Mouse (Mus musculus) left cerebral cortex, postnatal 14 days (tissue): ENCODE measurements around the gene Ppp1r3c. TPM values are rescaled to one million over a fixed set of nuclear protein-coding genes. Genes with fewer than 3 reads are reported as not detected.
A peak's percentile ranks its signal among the peaks of the same experiment; 100 is the strongest.

Source experiments
- DNase-seq, 2 experiments: peaks; one replicate each; pipeline ENCODE4 v3.0.0; 2021 to 2022; ENCODE audit warnings: low spot score in 2 of 2, mixed read lengths in 1 of 2
- intact Hi-C: fragments of 180-260 bp; cut with DNase I; formaldehyde crosslinking; loops from one replicate; pipeline ENCODE4 v1.15.1; 2025
- total RNA-seq, 2 experiments: library from RNA; stranded (reverse); gene quantifications; 2 replicates each; pipeline ENCODE4 v1.2.3; 2021

Ppp1r3c gene
- total RNA-seq, 2 experiments from 2014 or later, result 31.0 to 35.7 TPM

DNA sequence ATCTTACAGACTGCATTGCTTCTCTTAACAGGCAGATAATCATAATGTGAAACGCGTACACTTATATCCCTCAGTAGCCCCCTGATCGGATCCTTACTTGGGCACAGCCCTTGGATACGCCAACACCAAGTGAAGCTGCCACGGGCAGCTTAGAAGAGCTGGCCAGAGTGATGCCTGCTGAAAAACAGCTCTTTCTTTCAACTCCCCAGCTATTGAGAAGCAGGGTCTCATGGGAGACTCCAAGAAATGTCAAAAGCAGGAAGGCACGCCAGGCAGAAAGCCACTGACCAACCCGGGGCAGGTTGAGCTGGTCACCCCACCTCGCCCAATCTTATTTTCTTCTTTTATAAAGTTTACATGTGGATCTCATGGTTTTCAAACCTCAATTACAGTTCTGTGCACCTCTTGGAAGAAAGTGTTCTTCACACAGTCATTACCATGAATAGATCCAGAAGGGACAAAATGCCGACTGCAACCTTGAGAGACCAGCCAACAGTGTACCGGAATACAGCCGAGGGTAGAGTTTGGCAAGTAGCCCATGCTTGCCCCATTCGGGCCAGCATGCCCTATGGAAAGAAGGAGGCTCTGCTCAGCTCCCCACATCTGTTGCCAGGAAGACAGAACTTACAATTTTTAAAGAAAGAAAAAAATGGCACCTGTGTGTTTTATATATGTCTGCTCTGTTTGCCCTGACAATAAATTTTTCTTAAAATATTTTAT is 7.6 kb downstream of the Ppp1r3c start:
- DNase-seq, result no peak
- intact Hi-C loops, result no loop called here

DNA sequence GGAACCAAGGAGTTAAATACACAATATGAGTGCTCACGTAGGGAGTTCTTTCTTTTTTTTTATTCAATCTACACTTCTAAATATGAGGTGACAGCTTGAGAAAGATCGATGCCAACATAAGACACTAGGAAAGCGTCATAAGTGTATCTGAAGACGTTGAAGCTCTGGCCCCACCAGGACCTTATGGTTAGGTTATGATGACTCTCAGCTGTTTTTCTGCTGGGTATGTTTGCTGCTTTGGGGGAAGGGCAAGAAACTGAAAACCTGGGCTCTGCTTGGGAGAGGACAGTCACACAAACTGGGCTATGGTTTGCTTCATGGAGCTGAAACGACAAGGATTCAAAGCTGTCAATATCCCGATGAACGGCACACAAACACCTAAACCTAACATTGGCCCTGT is 11.5 kb downstream of the Ppp1r3c start:
- intact Hi-C loops, result no loop called here
- DNase-seq, result no peak

DNA sequence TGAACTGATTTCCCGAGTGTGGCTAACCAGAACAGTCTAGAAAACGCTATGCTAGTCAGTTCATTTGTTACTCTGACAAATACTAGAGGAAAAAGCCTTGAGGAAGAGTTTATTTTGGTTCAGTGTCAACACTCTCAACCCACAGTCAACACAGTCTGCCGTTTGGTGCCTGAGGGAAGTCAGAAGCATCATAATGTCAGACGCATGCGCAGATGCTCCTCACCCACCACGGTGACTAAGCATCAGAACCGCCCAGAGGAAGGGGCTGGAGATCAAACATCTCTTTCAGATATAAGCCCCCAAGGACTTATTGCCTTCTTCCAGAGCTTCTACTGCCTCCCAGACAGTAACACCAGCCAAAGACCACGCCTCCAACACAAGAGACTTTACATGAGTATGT is 15.3 kb downstream of the Ppp1r3c start:
- intact Hi-C loops, result no loop called here
- no peak for DNase-seq

DNA sequence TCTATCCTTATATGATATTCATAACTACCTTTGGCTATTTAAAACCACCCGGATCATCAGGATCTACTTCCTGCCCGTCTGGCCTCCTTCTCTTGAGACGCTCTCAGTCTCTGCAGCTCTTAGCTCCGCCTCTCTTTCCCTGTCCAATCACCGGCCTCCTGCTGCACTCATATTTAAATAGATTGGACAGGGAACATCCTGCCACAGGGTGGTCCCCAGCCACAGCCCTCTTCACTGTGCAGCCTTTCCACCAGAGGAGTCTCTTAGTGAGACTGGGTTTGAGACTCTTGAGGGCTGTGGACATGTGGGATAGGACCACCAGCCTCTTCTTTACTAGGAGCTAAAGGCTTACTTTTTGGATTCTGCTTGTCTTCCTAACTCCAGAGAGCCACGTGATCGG is 20.2 kb downstream of the Ppp1r3c start:
- no peak for DNase-seq
- intact Hi-C loops, result no loop called here

- no peak for DNase-seq
- intact Hi-C loops, result no loop called here
These were observed 20.9 kb downstream of the Ppp1r3c start for GRCm38 (mm10) chr19:36715591-36715990.

- intact Hi-C loops, result no loop called here
- no peak for DNase-seq
These were observed 22.0 kb downstream of the Ppp1r3c start for GRCm38 (mm10) chr19:36714492-36714891.

GRCm38 (mm10) chr19:36713092-36713491 is 23.4 kb downstream of the Ppp1r3c start:
- DNase-seq, result no peak
- intact Hi-C loops, result no loop called here

GRCm38 (mm10) chr19:36706195-36706594 is 30.3 kb downstream of the Ppp1r3c start:
- no peak for DNase-seq
- intact Hi-C loops, result no loop called here

GRCm38 (mm10) chr19:36705286-36706146 is 30.9 kb downstream of the Ppp1r3c start:
- intact Hi-C loops, result no loop called here
- peak in 1 of 2 experiments; percentile 58 for DNase-seq

DNA sequence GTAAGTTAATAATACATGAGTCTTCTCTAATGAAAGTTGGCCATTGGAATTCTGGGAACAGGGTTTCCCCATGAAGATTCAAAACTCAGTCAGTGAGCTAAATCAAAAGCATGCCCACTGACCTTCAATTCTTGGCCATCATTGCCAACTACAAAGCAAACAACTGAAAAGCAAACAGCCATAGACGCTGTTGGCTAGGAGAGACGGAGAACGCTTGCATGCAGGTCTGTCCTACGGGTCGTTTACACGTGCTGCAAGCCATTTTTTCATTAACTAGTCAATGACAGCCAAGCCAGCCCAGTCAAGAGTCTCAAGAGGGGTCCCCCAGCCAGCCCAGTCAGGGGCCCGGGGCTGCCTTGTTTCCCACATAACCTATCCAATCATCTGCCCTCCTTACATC is 31.7 kb downstream of the Ppp1r3c start:
- intact Hi-C loops, result no loop called here
- DNase-seq, result no peak

DNA sequence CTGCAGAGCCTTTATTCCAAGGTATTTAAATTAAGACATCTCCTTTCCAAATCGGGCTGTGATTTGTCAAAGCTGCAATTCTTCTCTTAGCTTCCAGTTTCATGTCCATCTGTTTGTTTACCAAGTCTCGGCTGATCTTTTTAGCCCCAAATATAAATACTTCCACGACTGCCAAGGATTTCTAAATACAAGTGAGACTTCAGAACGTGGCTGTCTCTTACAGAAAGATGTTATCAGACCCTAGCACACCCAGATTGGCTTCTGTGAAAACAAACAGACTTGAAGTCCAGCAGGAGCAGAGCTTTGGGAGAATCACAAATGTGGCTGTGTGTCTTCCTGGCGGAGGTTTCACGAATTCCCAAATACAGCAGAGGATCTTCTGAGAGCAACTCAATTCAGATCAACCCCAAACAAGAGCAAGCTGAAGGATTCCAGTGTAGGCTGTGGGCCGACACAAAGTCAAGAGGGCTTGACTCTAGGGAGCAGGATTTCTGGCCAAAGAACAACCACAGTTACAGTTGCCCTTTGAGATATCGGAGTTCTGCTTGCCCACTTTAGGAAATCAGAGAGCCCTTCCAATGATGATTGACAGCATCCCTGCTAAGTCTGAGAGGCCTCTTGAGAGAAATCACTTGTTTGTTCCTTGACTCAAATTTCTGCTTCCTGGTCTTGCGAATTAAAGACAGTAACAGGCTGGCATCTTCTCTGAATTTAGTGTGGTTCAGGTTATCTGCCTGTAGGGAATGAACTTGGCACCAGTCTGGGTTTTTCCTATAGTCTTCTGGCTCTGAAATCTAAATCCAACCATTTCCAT is 34.4 kb downstream of the Ppp1r3c start:
- intact Hi-C loops, result no loop called here
- no peak for DNase-seq

GRCm38 (mm10) chr19:36701366-36701765 is 35.1 kb downstream of the Ppp1r3c start:
- intact Hi-C loops, result no loop called here
- peak in 1 of 2 experiments; percentile 49 for DNase-seq

GRCm38 (mm10) chr19:36700937-36701336 is 35.5 kb downstream of the Ppp1r3c start:
- DNase-seq, result no peak
- intact Hi-C loops, result no loop called here

DNA sequence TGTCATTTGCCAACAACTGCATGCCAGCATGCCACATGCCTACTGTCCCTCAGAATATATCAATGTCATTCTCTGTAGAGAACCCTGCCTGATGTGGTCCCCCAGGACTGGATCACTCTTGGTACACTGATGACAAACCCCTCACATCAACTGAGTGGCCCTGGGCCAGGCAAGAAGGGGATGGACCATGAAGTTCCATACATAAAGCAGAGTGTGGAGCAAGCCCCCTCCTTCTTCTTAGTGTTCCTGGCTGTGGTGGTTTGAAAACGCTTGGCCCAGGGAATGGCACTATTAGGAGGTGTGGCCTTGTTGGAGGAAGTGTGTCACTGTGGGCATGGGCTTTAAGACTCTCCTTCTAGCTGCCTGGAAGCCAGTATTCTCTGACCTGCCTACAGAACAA is 37.3 kb downstream of the Ppp1r3c start:
- DNase-seq, result no peak
- intact Hi-C loops, result loop anchor here (5.0 kb wide), 1 partner anchor 38 kb away; the partner anchor contains the start of gene Ppp1r3c

DNA sequence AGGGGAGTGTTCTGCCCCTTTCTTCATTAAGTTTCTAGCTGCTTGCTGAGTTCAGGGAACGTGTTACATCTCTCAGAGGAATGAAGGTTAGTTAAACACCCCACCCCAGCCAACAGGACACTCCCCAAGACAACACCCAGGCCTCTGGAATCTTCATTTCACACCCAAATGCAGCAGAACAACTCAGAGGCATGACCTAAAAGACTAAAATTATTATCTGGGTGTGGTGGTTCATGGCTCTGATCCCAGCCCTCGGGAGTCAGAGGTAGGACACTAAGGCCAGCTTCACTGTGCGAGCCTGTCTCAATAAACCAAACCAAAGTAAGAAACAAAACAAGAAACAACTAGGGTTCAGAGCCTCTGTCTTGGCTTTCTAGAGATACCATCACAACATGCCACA is 38.3 kb downstream of the Ppp1r3c start:
- intact Hi-C loops, result loop anchor here (5.0 kb wide), 1 partner anchor 39 kb away; the partner anchor contains the start of gene Ppp1r3c
- DNase-seq, result no peak

DNA sequence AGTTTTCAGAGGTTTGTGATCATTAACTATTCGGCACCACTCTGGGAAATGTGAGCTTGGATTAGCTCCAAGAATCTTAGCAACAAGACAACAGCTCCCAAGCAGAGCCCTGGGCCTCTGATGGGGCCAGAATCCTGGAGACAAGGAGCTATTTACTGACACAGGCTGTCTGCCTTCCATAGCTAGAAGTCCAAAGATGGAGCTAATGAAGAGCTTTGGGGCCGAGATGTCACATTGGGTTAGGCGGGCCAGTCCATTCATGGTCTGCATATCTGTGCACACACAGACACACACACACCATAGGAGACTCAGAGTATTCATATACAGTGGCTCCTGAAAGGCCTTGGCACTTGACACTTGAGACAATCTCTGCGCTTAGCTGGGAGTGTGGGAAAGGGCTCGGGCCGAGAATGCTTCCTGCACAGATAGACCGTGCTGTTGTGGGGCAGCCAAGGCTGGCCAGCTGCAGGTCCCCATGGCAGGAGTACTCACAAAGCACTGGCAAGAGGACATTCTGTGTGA is 39.8 kb downstream of the Ppp1r3c start:
- DNase-seq, result no peak
- intact Hi-C loops, result loop anchor here (5.0 kb wide), 1 partner anchor 41 kb away; the partner anchor contains the start of gene Ppp1r3c

DNA sequence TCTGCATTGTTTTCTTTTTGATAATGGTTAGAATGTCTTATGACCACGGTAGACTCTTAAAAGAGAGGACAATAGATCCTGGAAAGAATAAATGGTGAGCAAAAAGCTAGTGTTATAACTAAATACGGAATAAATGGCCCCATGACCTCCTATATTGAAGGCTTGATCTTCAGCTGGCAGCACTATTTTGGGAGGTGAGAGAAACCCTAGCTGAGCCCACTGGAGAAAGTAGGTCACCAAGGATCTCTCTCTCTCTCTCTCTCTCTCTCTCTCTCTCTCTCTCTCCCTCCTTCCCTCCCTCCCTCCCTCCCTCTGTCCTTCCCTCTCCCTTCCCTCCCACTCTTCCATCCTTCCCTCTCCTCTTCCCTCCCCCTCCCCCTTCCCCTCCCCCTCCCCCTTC is 42.9 kb downstream of the Ppp1r3c start:
- intact Hi-C loops, result no loop called here
- DNase-seq, result no peak

DNA sequence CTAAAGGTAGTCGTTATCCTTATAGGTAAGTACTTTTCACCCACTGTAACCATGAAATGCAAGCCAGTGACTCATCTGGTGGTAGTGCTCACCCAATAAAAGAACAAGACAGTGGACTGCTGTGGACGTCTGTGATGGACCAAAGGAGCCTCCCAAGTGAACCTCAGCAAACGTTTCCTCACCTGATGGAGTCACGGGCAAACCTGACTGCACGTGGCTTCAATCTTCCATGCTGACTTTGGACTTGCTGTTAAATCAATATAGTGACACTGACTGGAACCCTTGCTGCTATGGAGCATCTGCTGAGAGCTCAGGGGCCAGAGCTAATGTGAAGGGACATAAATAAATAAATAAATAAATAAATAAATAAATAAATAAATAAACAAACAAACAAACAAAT is 44.5 kb downstream of the Ppp1r3c start:
- DNase-seq, result no peak
- intact Hi-C loops, result no loop called here

DNA sequence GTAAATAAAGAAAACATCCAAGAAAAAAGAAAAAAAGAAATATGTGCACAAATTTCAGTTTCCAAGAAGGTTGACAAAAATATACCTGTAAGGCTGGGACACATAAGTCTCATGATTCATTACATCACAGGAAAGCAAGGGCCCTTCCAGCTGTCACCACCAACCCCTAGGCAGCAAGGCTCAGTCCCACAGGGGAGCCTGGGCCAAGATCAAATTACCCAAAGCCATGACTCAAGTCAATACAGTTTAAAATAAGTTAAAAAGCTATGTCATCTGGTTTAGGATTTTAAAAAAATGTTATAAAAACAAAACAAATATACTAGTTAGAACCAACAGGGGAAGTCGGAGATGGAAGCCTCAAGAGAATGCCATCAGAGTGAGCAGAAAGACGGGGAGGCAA is 45.2 kb downstream of the Ppp1r3c start:
- intact Hi-C loops, result no loop called here
- DNase-seq, result no peak

- intact Hi-C loops, result no loop called here
- DNase-seq, result peak; percentile 42 to 72
These were observed 47.2 kb downstream of the Ppp1r3c start for GRCm38 (mm10) chr19:36689205-36689604.
